Mouse (Mus musculus) lung, postnatal 0 days (tissue): ENCODE data around the gene Zdhhc23. TPM values are rescaled to one million over a fixed set of nuclear protein-coding genes. Genes with fewer than 3 reads are reported as not detected.

Experiments used
- ATAC-seq: fragments of 200-750 bp; cut with Nextera tagmentation; 2 replicates; pipeline ENCODE4 v1.8.0; 2017; ENCODE audit warnings: moderate library complexity
- DNase-seq: peaks from one replicate; pipeline ENCODE4 v3.0.0-alpha.2; 2016; ENCODE audit warnings: low spot score
- H3K27ac ChIP-seq: fragments of 300-500 bp; sonication (generic); 2 replicates; pipeline ENCODE4 v1.5.1; 2014; ENCODE audit warnings: antibody characterized with exemption, mild to moderate bottlenecking, low read length, mixed read lengths
- H3K27me3 ChIP-seq: fragments of 300-500 bp; sonication (generic); replicated peaks from 2 replicates; pipeline ENCODE4 v1.6.1; 2014; ENCODE audit warnings: low read length, mixed read lengths; ENCODE audit not compliant: insufficient read depth
- H3K36me3 ChIP-seq: fragments of 300-500 bp; sonication (generic); 2 replicates; pipeline ENCODE4 v1.6.1; 2014; ENCODE audit warnings: low read length, mixed read lengths; ENCODE audit not compliant: insufficient read depth
- H3K4me1 ChIP-seq: fragments of 300-500 bp; sonication (generic); 2 replicates; pipeline ENCODE4 v1.6.1; 2014; ENCODE audit warnings: antibody characterized with exemption, low read depth, low read length, mixed read lengths; ENCODE audit not compliant: insufficient read depth
- H3K4me2 ChIP-seq: fragments of 300-500 bp; sonication (generic); replicated peaks from 2 replicates; pipeline ENCODE4 v1.6.1; 2014; ENCODE audit warnings: low read depth, mild to moderate bottlenecking, low read length, moderate library complexity, mixed read lengths
- H3K4me3 ChIP-seq: fragments of 300-500 bp; sonication (generic); 2 replicates; pipeline ENCODE4 v1.5.1; 2014; ENCODE audit warnings: low read depth, low read length
- H3K9ac ChIP-seq: fragments of 300-500 bp; sonication (generic); replicated peaks from 2 replicates; pipeline ENCODE4 v1.6.1; 2014; ENCODE audit warnings: low read depth, mild to moderate bottlenecking
- H3K9me3 ChIP-seq: fragments of 300-500 bp; sonication (generic); 2 replicates; pipeline ENCODE4 v1.6.1; 2016; ENCODE audit warnings: low read length, mixed read lengths
- CTCF ChIP-seq: IDR thresholded peaks from 2 replicates; pipeline ENCODE4 v1.5.1; 2016; ENCODE audit warnings: antibody characterized with exemption, mild to moderate bottlenecking
- EP300 ChIP-seq: IDR thresholded peaks from 2 replicates; pipeline ENCODE4 v1.6.1; 2016; ENCODE audit warnings: antibody characterized with exemption, mild to moderate bottlenecking, control low read depth
- WGBS: fragments of 180-500 bp; shearing (Covaris S2); extraction: QIAGEN DNeasy Blood & Tissue Kit; methylation state at CpG from one replicate; pipeline ENCODE4 v1.1.7; 2014; 5-methylcytosine and 5-hydroxymethylcytosine counted together
- polyA plus RNA-seq: library from polyadenylated mRNA; unstranded; fragments of >200 nt; fragmentation: Nextera tagmentation; extraction: Ambion mirVana; gene quantifications from 2 replicates; pipeline ENCODE4 v1.2.1, GENCODE M21; 2015

The Zdhhc23 gene
- polyA plus RNA-seq, 1 experiment from 2014 or later: 1.1 TPM

DNA sequence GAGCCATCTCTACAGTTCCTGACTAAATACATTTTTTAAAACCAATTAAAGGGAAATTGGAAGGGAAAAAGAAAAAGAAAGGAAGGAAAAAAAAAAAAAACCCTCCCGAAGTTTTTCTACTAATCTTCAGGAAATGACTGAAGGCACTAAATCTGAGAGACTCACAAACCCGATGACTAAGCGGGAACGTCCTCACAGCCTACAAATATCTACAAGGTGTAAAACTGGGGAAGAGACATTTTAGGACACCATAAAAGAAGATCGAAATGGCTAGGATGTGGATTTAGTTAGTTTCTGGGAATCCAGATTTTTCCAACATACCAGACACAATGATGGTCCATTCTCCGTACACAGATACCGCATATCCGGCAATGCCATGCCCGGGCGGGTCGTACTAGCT is 6.4 kb downstream of the Zdhhc23 start:
- H3K36me3 ChIP-seq: no peaks in the 10 kb centered on the region
- H3K9me3 ChIP-seq: no peaks in the 10 kb centered on the region
- H3K27me3 ChIP-seq: no peaks in the 10 kb centered on the region
- ATAC-seq (no peak), DNase-seq (no peak)
- no peaks in the 10 kb centered on the region for H3K4me1 ChIP-seq
- H3K9ac ChIP-seq: no peak overlapping the region
- no peak overlapping the region for H3K27ac ChIP-seq
- no peak overlapping the region for H3K4me3 ChIP-seq
- no peak overlapping the region for H3K4me2 ChIP-seq
- TF ChIP-seq CTCF (no peak), EP300 (no peak)
- 92% methylated on average over 11 of the region's 11 CpGs for WGBS

DNA sequence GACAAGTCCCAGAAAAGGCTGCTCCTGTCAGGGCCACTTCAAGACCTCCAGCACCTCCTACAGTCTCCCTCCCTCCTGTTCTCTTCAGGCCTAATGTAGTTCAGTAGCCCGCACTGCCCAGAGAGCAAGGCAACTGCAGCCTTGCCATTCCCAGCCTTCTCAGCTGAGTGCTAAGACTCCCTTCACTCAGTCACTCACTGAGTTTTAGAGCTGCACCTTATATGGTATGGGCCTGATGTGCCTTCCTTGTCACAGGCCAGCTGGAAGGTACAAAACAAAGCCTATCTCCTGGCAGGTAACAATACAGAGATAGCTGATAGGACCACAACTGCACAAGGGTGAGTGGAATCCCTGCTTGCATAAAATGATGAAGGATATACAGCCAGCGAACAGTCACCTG is 7.2 kb downstream of the Zdhhc23 start:
- Histone ChIP-seq H3K27ac (no peak overlapping the region), H3K27me3 (no peaks in the 10 kb centered on the region), H3K4me3 (no peak overlapping the region), H3K36me3 (no peaks in the 10 kb centered on the region), H3K4me1 (no peaks in the 10 kb centered on the region), H3K4me2 (no peak overlapping the region), H3K9ac (no peak overlapping the region), H3K9me3 (no peaks in the 10 kb centered on the region)
- ATAC-seq: no peak
- WGBS: 98% methylated on average over 2 of the region's 2 CpGs
- DNase-seq: no peak
- no peak for TF ChIP-seq EP300
- TF ChIP-seq CTCF: no peak

DNA sequence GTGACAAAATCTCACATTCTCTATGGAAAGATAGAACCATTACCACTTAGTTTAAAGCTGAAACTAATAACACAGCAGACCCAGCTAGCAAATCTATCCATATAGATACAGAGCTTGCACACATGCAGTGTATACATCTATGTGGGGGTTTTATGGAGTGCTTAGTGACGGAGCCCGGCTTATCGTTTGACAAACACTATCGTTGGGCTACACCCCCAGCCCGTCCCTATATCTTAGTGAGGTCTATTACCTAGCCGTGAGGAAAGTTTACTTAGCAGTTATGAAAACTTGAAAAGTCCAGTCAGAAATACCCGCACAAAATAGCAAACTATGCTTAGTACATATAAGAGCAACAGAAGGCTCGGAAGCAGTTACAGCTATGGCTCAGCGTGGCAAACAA is 7.8 kb downstream of the Zdhhc23 start:
- Histone ChIP-seq H3K36me3 (no peaks in the 10 kb centered on the region), H3K9me3 (no peaks in the 10 kb centered on the region)
- no peak for TF ChIP-seq CTCF
- no peak for TF ChIP-seq EP300

DNA sequence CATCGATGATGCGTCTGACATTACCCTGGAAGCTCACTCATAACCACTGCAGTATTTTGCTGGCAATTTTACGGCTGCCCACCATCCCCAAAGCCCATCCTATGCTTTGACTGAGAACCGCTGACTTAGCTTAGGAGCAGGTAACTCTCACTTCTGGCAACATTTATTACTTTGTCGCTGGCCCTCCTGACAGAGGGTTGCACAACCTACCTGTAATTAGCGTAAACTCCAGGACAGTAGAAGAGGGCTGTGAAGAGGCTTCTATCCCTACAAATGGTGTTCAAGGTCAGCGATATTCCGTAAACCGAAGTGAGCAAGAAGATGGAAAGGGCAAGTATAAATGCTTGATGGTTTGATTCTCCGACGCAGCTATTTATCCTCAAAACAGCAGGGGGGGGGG is 8.4 kb downstream of the Zdhhc23 start:
- Histone ChIP-seq H3K27me3 (no peaks in the 10 kb centered on the region), H3K36me3 (no peaks in the 10 kb centered on the region), H3K9ac (no peak overlapping the region), H3K4me2 (no peak overlapping the region), H3K4me1 (no peaks in the 10 kb centered on the region), H3K27ac (no peak overlapping the region), H3K9me3 (no peaks in the 10 kb centered on the region), H3K4me3 (no peak overlapping the region)
- TF ChIP-seq CTCF: no peak
- TF ChIP-seq EP300: no peak
- ATAC-seq: no peak
- 87% methylated on average over 11 of the region's 11 CpGs for WGBS
- DNase-seq: no peak

More for the DNA sequence above, 7.8 kb downstream of the Zdhhc23 start:
- Histone ChIP-seq H3K4me2 (no peak overlapping the region), H3K27ac (no peak overlapping the region), H3K4me1 (no peaks in the 10 kb centered on the region), H3K9ac (no peak overlapping the region), H3K4me3 (no peak overlapping the region), H3K27me3 (no peaks in the 10 kb centered on the region)
- no peak for ATAC-seq
- WGBS: 51% methylated on average over 9 of the region's 9 CpGs
- no peak for DNase-seq

DNA sequence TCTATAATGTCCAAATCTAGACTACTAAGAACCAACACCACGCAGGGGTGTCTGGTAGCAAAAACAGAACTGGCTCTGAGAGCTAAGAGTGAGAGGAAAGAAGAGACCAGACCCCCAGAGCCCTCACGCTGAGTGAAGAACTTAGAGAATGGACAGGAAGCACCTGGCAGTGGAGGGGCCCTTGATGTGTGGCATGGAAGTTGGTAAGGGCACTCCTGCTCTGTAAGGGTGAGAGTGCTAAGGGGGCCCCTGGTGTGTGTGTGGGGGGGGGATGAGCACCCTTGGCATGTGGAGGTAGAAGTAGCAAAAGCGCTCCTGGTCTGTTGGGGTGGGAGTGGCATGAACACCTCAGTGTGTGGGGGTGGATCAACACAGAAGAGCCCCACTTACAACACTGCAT is 9.2 kb downstream of the Zdhhc23 start:
- Histone ChIP-seq H3K27me3 (no peaks in the 10 kb centered on the region), H3K4me2 (no peak overlapping the region), H3K27ac (no peak overlapping the region), H3K36me3 (no peaks in the 10 kb centered on the region), H3K9me3 (no peaks in the 10 kb centered on the region), H3K4me3 (no peak overlapping the region), H3K9ac (no peak overlapping the region), H3K4me1 (no peaks in the 10 kb centered on the region)
- DNase-seq: no peak
- ATAC-seq: no peak
- WGBS: 79% methylated on average over 3 of the region's 3 CpGs
- TF ChIP-seq CTCF (no peak), EP300 (no peak)

DNA sequence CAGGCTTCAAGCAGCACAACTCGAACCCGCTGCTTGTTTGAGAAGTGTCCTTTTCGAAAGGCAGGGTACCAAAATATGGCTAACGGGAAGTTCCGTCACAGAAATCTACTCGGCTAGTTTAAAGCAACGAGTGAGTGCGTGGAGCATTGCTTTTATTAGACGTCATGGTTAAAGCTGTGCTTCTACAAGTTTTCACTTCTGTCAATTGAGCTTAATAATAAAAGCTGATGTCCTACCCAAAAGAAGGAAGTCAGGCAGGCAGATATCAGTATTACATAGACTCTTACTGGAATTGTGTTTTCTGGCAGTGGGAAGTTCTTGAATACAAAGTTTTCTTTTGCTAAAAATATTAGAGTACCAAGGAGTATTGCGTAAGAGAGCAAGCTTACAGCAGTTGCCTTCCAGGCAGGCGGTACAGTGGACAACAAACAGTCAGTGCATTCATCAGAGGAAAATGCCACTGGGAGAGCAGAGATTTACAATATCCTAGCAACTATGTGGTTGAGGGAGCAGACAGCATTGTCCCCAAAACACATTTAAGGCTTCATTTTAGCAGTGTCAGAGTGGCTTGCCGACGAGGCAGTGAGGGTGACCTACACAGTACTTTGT is 13.7 kb downstream of the Zdhhc23 start:
- no peaks in the 10 kb centered on the region for H3K36me3 ChIP-seq
- no peak overlapping the region for H3K4me2 ChIP-seq
- H3K9me3 ChIP-seq: no peaks in the 10 kb centered on the region
- H3K27me3 ChIP-seq: no peaks in the 10 kb centered on the region
- TF ChIP-seq CTCF: no peak
- TF ChIP-seq EP300: no peak
- no peak overlapping the region for H3K27ac ChIP-seq
- H3K9ac ChIP-seq: no peak overlapping the region
- 81% methylated on average over 13 of the region's 13 CpGs for WGBS
- H3K4me3 ChIP-seq: no peak overlapping the region
- DNase-seq (peak; percentile 69), ATAC-seq (peak; percentile 38; the same call in 1 of the 2 replicates)
- H3K4me1 ChIP-seq: no peaks in the 10 kb centered on the region

DNA sequence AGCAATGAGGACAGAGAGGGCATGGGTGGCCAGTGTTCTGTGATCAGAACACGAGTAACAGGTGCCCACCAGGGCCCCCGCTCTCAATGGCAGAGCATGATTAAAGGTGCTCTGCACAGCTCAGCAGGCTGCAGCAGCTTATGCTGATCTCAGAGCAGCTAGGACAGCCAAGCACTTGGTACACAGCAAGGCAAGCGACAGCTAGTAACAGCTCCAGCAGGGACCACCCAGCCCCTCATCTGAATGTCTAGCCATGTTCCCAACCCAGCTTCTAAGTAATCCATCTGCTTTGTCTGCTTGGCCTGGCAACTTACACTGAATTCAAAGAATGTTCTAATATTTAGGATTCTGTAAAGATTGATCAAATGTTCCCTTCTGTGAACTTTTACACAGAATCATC is 15.8 kb downstream of the Zdhhc23 start:
- 85% methylated on average over 3 of the region's 3 CpGs for WGBS
- Histone ChIP-seq H3K27ac (no peak overlapping the region), H3K27me3 (no peaks in the 10 kb centered on the region), H3K9ac (no peak overlapping the region), H3K4me1 (no peaks in the 10 kb centered on the region), H3K4me3 (no peak overlapping the region), H3K9me3 (no peaks in the 10 kb centered on the region), H3K4me2 (no peak overlapping the region), H3K36me3 (no peaks in the 10 kb centered on the region; the same call in 1 of the 2 replicates)
- DNase-seq (no peak), ATAC-seq (no peak)
- TF ChIP-seq EP300 (no peak), CTCF (no peak)
